Mouse (Mus musculus): ENCODE measurements at regions not wholly inside any gene's neighbourhood (a gene's known extent, or its start where the extent isn't known, plus 50 kb on each side); places are given as distances from the start of the nearest gene placed in this dataset.

DNA sequence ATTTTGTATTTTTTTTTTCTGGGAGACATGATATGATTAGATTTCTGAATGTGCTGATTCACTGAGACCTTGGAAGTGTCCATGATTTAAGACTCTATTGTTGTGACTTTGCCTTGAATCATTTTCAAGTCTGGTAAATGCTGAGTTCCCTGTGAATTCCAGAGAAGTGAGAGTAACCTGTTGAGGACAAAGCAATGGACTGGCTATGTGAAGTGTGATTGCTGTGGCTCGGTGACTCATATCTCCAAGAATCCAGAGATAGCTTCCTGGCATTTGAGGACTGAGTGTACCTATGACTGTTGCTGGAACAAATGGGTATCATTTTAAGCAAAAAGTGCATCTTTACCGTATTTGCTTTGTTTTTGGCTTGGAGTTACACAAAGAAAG, 530.2 kb downstream of the Tmem38b start:
- Histone ChIP-seq H3K4me3 (no peak overlapping the region), H3K27ac (no peak overlapping the region)
- no peak for DNase-seq (ENCODE audit: low spot score in 2 of 2)
- no peak for TF ChIP-seq CTCF (conservative IDR thresholded peaks at IDR 0.05)

DNA sequence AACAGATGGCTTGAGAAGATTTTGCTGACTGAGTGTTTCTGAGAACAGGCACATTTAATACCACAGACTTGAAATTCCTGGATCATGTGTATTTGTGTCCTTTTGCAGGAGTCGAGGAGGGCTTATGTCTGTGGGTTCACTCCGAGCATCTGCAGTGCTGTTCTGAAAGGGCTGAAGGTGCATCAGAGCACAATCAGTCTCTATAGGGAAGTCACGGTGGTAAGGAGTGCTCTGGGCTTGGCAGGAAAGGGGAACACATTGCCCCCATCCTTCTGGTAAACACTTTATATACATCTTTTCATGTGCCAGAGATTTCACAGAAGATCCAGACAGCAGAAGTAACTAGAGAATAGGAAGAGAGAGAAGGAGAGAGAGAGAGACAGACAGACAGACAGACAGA, 545.1 kb downstream of the Tmem38b start:
- Histone ChIP-seq H3K27ac (peak overlapping the region; percentile 69), H3K4me3 (no peak overlapping the region)
- no peak for DNase-seq (ENCODE audit: low spot score in 2 of 2)
- no peak for TF ChIP-seq CTCF (conservative IDR thresholded peaks at IDR 0.05)

DNA sequence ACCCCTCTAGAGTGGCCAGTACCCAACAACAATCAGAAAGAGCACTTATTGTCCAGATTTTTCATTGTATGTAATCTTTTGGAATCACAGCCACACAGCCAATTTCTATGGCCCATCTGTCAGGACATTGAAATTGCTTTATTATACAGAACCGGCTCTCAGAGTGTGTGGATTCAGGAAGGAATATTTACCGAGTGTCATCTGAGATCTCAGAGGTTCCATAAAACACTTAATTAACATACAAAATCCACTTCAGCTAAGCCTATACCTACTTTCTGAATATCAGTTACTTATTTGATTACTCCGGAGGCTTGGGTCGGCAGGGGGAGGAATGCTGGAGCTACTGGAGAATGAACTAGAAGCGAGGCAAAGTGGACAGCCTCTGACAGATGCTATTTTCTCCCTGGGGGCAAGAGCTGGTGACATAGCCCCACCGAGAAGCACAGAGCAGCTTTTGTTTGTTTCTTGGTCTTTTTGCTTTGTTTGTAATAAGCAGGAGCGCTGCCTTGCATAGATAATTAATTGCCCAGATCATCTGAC, 545.6 kb downstream of the Tmem38b start:
- DNase-seq (ENCODE audit: low spot score in 2 of 2): peak in 1 of 2 experiments; percentile 30
- H3K4me3 ChIP-seq: no peak overlapping the region
- no peak for TF ChIP-seq CTCF (conservative IDR thresholded peaks at IDR 0.05)
- H3K27ac ChIP-seq: peak overlapping the region; percentile 69

DNA sequence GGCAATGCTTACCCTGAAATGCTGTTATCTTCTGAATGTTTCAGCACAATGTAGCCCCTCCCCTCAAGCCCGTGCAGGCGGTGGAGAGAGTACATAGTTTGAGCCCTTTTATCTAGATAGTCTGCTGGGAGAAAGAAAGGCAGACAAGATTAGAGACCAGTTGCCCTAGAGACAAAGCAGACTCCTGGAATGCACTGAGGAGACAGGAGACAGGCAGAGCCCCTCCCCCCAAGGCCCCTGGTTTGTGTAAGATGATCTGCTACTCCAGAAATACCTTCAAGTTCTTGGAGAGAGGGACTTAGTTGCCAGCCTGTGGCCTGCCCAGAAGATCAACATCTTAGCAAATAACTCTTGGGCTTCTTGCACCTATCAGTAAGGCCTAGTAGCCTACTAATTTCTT, 547.8 kb downstream of the Tmem38b start:
- no peak for TF ChIP-seq CTCF (conservative IDR thresholded peaks at IDR 0.05)

DNA sequence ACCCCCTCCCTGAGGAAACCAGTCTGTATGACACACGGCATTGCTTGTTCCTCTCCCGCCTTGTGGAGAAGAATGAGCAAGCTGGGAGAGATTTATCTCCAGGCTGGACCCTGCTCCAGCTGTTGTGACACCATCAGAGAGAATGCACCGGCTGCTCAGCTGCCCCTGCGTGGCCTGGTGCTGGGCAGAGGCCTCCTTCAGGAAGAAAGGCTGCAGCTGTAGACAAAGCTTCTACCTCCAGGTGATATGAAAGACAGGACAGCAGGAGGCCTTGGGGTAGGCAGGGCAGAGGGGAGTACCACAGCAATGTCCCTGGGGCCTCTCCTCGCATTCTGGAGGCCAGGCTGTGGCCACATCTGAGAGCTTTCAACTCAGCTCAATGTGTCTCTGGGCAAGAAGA, 548.6 kb downstream of the Tmem38b start:
- Histone ChIP-seq H3K27ac (no peak overlapping the region), H3K4me3 (no peak overlapping the region)
- no peak for TF ChIP-seq CTCF (conservative IDR thresholded peaks at IDR 0.05)
- no peak for DNase-seq (ENCODE audit: low spot score in 2 of 2)

More for the DNA sequence above, 547.8 kb downstream of the Tmem38b start:
- H3K27ac ChIP-seq: no peak overlapping the region
- H3K4me3 ChIP-seq: no peak overlapping the region
- no peak for DNase-seq (ENCODE audit: low spot score in 2 of 2)

DNA sequence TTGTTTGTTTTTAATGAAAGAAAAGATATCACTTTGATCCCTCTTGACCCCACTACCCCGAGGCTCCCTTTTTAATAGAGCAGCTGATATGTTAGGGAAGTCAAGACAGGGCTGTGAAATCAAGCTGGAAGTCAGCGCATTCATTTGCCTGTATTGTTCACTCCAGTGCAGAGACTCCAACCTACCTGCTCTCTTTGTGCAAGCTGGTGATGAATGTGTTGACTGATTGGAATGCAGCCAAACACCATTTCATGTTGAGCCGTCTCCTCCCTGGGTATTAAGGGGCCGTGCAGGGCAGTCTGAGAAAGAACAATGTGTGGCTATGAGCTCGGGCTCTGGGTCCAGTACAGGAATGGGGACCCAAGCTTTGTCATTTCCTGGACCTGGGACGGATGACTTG, 557.4 kb upstream of the Zfp462 start:
- no peak overlapping the region for H3K4me3 ChIP-seq
- no peak for TF ChIP-seq CTCF (conservative IDR thresholded peaks at IDR 0.05)
- no peak overlapping the region for H3K27ac ChIP-seq
- no peak for DNase-seq (ENCODE audit: low spot score in 2 of 2)

DNA sequence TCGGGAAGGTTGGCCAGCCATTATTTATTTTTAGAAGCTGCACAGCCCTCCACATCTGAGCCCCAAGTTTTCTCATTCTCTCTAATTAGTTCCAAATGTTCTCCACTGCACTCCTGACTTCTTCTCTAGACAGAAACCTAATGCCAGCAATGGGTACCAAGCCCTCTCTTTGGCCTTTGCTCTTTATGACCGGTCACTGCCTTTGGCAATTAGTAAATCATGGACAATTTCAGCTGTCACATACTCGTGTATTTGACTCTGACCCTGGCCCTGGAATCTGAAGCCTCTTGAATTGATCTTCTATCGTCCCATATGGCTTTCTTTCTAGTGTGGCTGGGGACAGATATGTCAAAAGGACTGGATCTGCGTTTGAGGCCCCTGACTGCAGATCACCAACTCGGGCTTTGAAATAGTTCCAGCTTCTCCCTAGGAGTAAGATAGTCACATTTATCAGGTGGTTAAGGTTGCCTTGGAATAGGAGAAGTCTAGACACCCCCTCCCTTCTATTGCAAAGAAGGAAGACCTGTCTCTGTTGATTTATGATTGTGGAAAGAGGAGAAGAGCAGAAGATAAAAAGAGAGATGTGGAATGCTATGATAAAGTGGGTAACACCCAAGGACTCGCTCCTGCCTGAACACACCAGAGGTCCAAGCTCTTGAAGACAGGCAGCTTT, 553.2 kb upstream of the Zfp462 start:
- Histone ChIP-seq H3K4me3 (no peak overlapping the region), H3K27ac (no peak overlapping the region)
- no peak for DNase-seq (ENCODE audit: low spot score in 2 of 2)
- no peak for TF ChIP-seq CTCF (conservative IDR thresholded peaks at IDR 0.05)

DNA sequence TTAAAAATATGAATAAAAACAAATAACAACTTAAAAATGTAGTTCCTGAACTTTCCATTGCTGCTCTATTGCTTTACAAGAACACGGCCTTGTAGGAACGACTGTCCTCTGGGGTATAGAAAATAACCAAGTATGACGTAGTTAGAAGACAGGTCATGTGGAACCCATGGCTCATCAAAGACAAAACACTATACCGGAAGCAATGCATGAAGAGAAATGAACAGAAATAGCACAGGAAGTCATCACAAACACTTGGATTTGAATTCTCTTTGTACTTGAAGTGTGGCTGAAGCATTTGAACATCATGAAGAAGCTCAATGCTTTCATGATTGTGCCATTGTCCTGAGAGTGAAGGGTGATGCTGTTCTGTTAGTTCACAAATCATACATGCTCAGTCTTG, 538.7 kb upstream of the Zfp462 start:
- TF ChIP-seq CTCF (conservative IDR thresholded peaks at IDR 0.05): no peak
- Histone ChIP-seq H3K4me3 (no peak overlapping the region), H3K27ac (no peak overlapping the region)
- no peak for DNase-seq (ENCODE audit: low spot score in 2 of 2)

DNA sequence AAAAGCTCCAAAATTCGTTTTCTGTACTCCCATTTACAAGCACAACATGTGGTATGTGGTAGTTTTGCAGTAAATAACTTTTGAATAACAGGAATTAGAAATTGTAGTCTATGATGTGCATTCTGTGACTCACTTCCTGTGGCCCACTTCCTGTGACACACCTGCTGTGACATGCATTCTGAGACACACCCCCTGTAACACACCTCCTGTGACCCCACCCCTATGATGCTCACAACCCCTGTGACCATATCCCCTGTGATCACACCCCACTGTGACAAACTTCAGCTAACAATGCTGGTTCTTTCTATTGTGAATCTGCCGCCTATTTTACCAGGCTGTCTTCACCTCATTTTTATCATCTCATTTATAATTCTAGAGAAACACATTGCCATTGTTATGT, 536.9 kb upstream of the Zfp462 start:
- H3K27ac ChIP-seq: no peak overlapping the region
- no peak for TF ChIP-seq CTCF (conservative IDR thresholded peaks at IDR 0.05)
- no peak for DNase-seq (ENCODE audit: low spot score in 2 of 2)

DNA sequence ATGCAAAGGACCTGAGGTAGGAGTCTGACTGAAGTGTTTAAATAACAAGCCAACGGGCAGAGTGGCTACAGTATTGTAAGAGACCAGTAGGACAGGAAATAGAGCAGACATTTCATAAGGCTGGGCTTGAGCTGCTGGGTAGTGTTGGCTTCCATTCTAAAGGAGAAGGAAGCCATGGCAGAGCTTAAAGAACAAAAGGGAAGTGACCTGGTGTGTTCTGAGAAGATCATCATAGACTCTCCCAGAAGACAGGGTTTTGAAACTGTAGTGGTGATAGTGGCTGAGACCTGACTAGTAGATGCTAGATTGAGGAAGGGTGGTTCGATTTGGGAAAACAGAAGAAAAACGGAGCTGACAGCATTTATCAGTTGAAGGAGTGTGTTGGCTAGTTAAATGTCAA, 514.1 kb upstream of the Zfp462 start:
- DNase-seq (ENCODE audit: low spot score in 2 of 2): no peak
- no peak for TF ChIP-seq CTCF (conservative IDR thresholded peaks at IDR 0.05)
- Histone ChIP-seq H3K27ac (no peak overlapping the region), H3K4me3 (no peak overlapping the region)

More for the DNA sequence above, 536.9 kb upstream of the Zfp462 start:
- no peak overlapping the region for H3K4me3 ChIP-seq

DNA sequence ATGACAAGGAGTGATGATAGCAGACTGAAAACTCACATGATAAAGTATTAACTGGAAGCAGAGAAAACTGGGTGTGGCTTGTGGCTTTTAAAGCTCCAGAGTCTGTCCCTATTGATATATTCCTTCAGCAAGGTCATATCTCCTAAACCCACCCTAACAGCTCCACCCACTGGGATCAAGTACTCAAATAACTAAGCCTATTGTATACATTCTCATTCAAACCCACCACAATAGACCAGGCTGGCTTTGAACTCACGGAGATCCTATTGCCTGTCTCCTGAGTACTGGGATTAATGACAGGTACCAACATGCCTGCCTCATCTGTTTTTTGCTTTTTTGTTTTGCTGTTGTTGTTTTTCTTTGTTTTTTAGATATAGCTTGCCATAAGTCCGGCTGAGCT, 484.3 kb upstream of the Zfp462 start:
- Histone ChIP-seq H3K4me3 (no peak overlapping the region), H3K27ac (no peak overlapping the region)
- no peak for TF ChIP-seq CTCF (conservative IDR thresholded peaks at IDR 0.05)
- no peak for DNase-seq (ENCODE audit: low spot score in 2 of 2)

DNA sequence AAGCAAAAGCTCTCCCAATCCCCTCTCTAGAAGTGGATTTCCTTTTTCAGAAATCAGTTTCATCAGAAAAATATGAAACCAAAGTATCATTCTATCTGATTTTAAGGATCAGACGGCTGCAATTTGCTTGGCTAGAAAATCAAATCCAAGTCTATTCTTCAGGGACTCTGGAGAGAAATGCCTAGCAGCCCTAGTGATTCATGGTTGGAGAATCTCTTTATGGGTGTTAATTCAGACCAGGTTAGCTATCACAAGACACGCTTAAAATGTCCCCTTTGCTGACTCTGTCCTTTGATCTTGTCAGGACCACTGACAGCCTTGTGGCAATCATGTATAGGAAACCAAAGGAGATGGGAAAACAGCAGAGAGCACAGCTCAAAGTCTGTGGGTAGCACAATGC, 475.7 kb upstream of the Zfp462 start:
- H3K27ac ChIP-seq: no peak overlapping the region
- DNase-seq (ENCODE audit: low spot score in 2 of 2): no peak
- no peak for TF ChIP-seq CTCF (conservative IDR thresholded peaks at IDR 0.05)
- no peak overlapping the region for H3K4me3 ChIP-seq

DNA sequence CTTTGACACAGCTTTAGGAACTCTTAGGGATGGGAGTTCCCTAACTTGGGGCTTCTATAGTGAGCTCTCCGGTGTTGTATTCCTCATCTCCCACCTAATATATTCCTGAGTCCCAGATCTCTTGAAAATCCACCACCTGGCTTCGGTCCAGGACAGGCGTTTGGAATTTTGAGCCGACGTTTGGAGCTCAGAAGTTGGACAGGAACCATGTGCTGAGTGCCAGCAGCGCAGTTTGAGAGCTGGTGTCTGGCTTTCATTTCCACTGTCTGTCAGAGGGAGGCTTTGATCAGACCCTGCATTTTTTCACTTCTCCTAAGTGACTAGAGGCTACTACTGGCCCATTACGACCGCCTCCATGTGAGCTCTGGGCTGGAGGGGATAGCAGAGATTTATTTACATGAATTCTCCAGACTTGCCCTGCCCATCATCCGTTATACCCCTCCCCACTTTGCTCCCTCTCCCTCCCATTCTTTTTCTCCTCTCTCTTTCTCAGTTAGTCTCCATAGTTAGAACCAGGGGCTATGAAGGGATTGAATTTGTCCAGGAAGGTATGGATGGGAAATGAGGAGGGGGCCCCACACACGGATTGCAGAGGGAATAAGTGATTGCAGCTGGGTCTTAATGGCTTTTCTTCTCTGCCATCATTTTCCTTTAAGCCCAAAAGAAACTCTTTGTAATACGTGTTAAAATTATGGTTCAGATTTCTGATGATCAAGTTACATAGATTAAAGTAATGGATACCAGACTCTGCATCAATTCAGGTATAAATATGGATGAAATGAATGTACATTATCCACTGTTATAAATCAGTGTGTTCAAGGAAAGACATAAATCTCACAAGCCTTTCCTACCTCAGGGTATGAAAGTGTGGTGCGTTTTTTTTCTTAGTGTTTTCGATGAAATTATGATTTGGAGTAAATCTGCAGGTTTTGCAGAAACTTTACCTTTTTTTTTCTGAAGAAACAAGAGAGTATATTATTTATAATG, 474.5 kb upstream of the Zfp462 start:
- no peak; the same call in 1 of the 2 replicates for TF ChIP-seq CTCF (conservative IDR thresholded peaks at IDR 0.05)
- Histone ChIP-seq H3K4me3 (no peak overlapping the region), H3K27ac (no peak overlapping the region)
- DNase-seq (ENCODE audit: low spot score in 2 of 2): peak; percentile 60 to 67

Measured in layer of hippocampus, adult 2 months (tissue).